Comparison of ENCODE assay signal across 12 mouse cellular contexts in the genomic region with DNA sequence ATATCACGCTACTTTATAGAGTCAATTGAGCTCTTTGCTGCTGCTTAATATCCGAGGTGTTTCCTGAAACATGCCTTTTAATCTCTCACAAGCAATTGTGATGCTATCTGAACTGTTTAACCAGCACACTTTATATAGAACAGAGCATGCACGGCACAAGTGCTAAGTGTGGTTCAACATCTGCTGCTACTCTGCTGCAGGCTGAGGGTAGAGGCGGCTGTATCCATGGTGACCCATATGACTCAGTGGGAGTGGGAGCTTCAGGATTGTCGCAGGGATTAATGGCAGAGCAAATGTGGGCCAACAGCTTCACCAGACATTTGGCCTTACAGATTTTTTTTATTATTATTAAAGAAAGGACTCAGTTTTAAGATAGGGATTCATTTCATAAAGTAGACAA. TPM values are rescaled to one million over a fixed set of nuclear protein-coding genes. Genes with fewer than 3 reads are reported as not detected.
DNase-seq lines count a peak whose midpoint lies in the region; ATAC-seq and TF ChIP-seq lines count a peak whose summit lies in the region.
"Had no signal": no experiment of that assay in that cellular context is flagged by ENCODE, and none has a peak within 500 bp of the region (broad histone marks: within the 10 kb centered on the region; RNA-seq: fewer than 3 reads in every experiment).

No protein-coding gene starts in this region.

- H3K9ac ChIP-seq in limb, embryonic 11.5 days (ENCODE audit: low read length), result no peak overlapping the region
- H3K9ac ChIP-seq in forebrain, postnatal 0 days, result no peak overlapping the region
- H3K9ac ChIP-seq: heart, embryonic 15.5 days; neural tube, embryonic 12.5 days had no signal

- intact Hi-C loops in left cerebral cortex, postnatal 25 days (cut with DNase I), result no loop called here

- no peak overlapping the region for H3K27ac ChIP-seq in limb, embryonic 11.5 days (replicated peaks; ENCODE audit: low read depth, low read length)
- H3K27ac ChIP-seq in limb, embryonic 10.5 days, result no peak overlapping the region
- H3K27ac ChIP-seq in forebrain, postnatal 0 days (ENCODE audit: low read depth, low read length), result no peak overlapping the region
- no peak overlapping the region for H3K27ac ChIP-seq in heart, embryonic 10.5 days
- H3K27ac ChIP-seq: gastrocnemius, adult 2 months; heart, embryonic 15.5 days; neural tube, embryonic 12.5 days had no signal

- no peaks in the 10 kb centered on the region for H3K4me1 ChIP-seq in limb, embryonic 11.5 days (ENCODE audit: control insufficient read depth, insufficient read depth, low read length)
- peaks cover 3% of the 10 kb centered on the region; the same call in 1 of the 2 replicates for H3K4me1 ChIP-seq in limb, embryonic 10.5 days
- H3K4me1 ChIP-seq in forebrain, postnatal 0 days (ENCODE audit: insufficient read depth), result peaks cover under 1% of the 10 kb centered on the region
- H3K4me1 ChIP-seq in heart, embryonic 10.5 days, result no peaks in the 10 kb centered on the region

- no peak overlapping the region for H3K4me3 ChIP-seq in limb, embryonic 11.5 days (ENCODE audit: low read depth, low read length)
- H3K4me3 ChIP-seq in limb, embryonic 10.5 days, result no peak overlapping the region
- no peak overlapping the region for H3K4me3 ChIP-seq in forebrain, postnatal 0 days (ENCODE audit: low read depth, low read length)
- H3K4me3 ChIP-seq in heart, embryonic 10.5 days, result no peak overlapping the region
- H3K4me3 ChIP-seq: gastrocnemius, adult 2 months; heart, embryonic 15.5 days; neural tube, embryonic 12.5 days had no signal

- peak; percentile 29 for DNase-seq in limb, embryonic 11.5 days (ENCODE audit: low spot score)
- no peak for DNase-seq in limb, embryonic 10.5 days (ENCODE audit: low spot score)
- DNase-seq in forebrain, postnatal 0 days, result peak; percentile 15
- DNase-seq in left cerebral cortex, postnatal 25 days (ENCODE audit: low spot score in 2 of 2), result peak; percentile 42 to 76
- peak; percentile 79 for DNase-seq in retina, postnatal 1 day
- DNase-seq in cerebellum, postnatal 4 days (ENCODE audit: low spot score in 2 of 2), result no peak
- DNase-seq in heart, embryonic 10.5 days (ENCODE audit: low spot score), result no peak
- DNase-seq: gastrocnemius, adult 2 months; kidney, adult 8-10 months had no signal

- H3K9me3 ChIP-seq in limb, embryonic 11.5 days (ENCODE audit: control insufficient read depth, low read length), result no peaks in the 10 kb centered on the region
- H3K9me3 ChIP-seq in limb, embryonic 10.5 days (replicated peaks), result no peaks in the 10 kb centered on the region
- no peaks in the 10 kb centered on the region for H3K9me3 ChIP-seq in forebrain, postnatal 0 days (ENCODE audit: low read length)
- H3K9me3 ChIP-seq in heart, embryonic 10.5 days, result no peaks in the 10 kb centered on the region
- H3K9me3 ChIP-seq: heart, embryonic 15.5 days; neural tube, embryonic 12.5 days had no signal

- no peak for ATAC-seq in limb, embryonic 11.5 days (ENCODE audit: insufficient number of reproducible peaks, low FRiP score, low TSS enrichment, low read depth)
- peak; percentile 77 for ATAC-seq in forebrain, postnatal 0 days
- ATAC-seq: lung, postnatal 0 days had no signal

- no peaks in the 10 kb centered on the region for H3K27me3 ChIP-seq in limb, embryonic 11.5 days (ENCODE audit: control insufficient read depth, insufficient read depth, low read length)
- peaks cover 11% of the 10 kb centered on the region; the same call in 1 of the 2 replicates for H3K27me3 ChIP-seq in limb, embryonic 10.5 days (ENCODE audit: low read depth, poor library complexity, severe bottlenecking)
- H3K27me3 ChIP-seq in forebrain, postnatal 0 days (ENCODE audit: insufficient read depth, low read length), result peaks cover 4% of the 10 kb centered on the region; the same call in 1 of the 2 replicates
- no peaks in the 10 kb centered on the region; the same call in 1 of the 2 replicates for H3K27me3 ChIP-seq in heart, embryonic 10.5 days (ENCODE audit: insufficient read depth, poor library complexity, severe bottlenecking)
- H3K27me3 ChIP-seq: neural tube, embryonic 12.5 days had no signal

- no peaks in the 10 kb centered on the region for H3K36me3 ChIP-seq in limb, embryonic 11.5 days (ENCODE audit: control insufficient read depth, insufficient read depth, low read length)
- H3K36me3 ChIP-seq in limb, embryonic 10.5 days, result no peaks in the 10 kb centered on the region
- no peaks in the 10 kb centered on the region for H3K36me3 ChIP-seq in forebrain, postnatal 0 days (ENCODE audit: insufficient read depth)
- H3K36me3 ChIP-seq in heart, embryonic 10.5 days, result no peaks in the 10 kb centered on the region
- H3K36me3 ChIP-seq: heart, embryonic 15.5 days; neural tube, embryonic 12.5 days had no signal

- TF ChIP-seq CTCF in forebrain, postnatal 0 days (IDR thresholded peaks at IDR 0.05; ENCODE audit: low read depth), result no peak

- 36% methylated on average over 5 of the region's 5 CpGs for WGBS in limb, embryonic 11.5 days
- whole genome bisulfite sequencing in limb, embryonic 10.5 days, result 55% methylated on average over 5 of the region's 5 CpGs
- WGBS in forebrain, postnatal 0 days, result 36% methylated on average over 5 of the region's 5 CpGs
- 46% methylated on average over 5 of the region's 5 CpGs for WGBS in heart, embryonic 10.5 days

- no peak overlapping the region for H3K4me2 ChIP-seq in limb, embryonic 11.5 days (ENCODE audit: low read depth, severe bottlenecking)
- no peak overlapping the region for H3K4me2 ChIP-seq in forebrain, postnatal 0 days (ENCODE audit: low read depth)
- H3K4me2 ChIP-seq: heart, embryonic 15.5 days; neural tube, embryonic 12.5 days had no signal

RNA-seq across cellular contexts. Expression of gene Plcl1, which starts 5.8 kb away (rescaled TPM):
- polyA plus RNA-seq in limb, embryonic 11.5 days (2014; fragmentation: Nextera tagmentation; extraction: Ambion mirVana), result 1.1 and 1.2 TPM in 2 replicates
- polyA plus RNA-seq in limb, embryonic 10.5 days (2016; fragmentation: Nextera tagmentation; extraction: Ambion mirVana), result 0.28 and 0.54 TPM in 2 replicates
- 7.7 and 9.2 TPM in 2 replicates for total RNA-seq in forebrain, postnatal 0 days (2014; rRNA removed)
- polyA plus RNA-seq in forebrain, postnatal 0 days (2015; fragmentation: Nextera tagmentation; extraction: Ambion mirVana), result 1.9 and 3.0 TPM in 2 replicates
- 10 to 100 TPM; 23.1 to 25.4 TPM for total RNA-seq in left cerebral cortex, postnatal 25 days (2021)
- polyA plus RNA-seq in heart, embryonic 10.5 days (2016; fragmentation: Nextera tagmentation; extraction: Ambion mirVana), result 0.60 and 0.77 TPM in 2 replicates

RNA-seq across cellular contexts. Expression of gene Boll, which starts 36.6 kb away (rescaled TPM):
- 0.43 TPM in 1 of 2 replicates, not detected in the other for polyA plus RNA-seq in limb, embryonic 11.5 days (2014; fragmentation: Nextera tagmentation; extraction: Ambion mirVana)
- 0.18 and 0.38 TPM in 2 replicates for polyA plus RNA-seq in limb, embryonic 10.5 days (2016; fragmentation: Nextera tagmentation; extraction: Ambion mirVana)
- not detected in 2 replicates for total RNA-seq in forebrain, postnatal 0 days (2014; rRNA removed)
- 0.18 TPM in 1 of 2 replicates, not detected in the other for polyA plus RNA-seq in forebrain, postnatal 0 days (2015; fragmentation: Nextera tagmentation; extraction: Ambion mirVana)
- under 1 TPM in 1 of 2 experiments, not detected in 1; 0.41 TPM for total RNA-seq in left cerebral cortex, postnatal 25 days (2021)
- 0.70 and 0.72 TPM in 2 replicates for polyA plus RNA-seq in heart, embryonic 10.5 days (2016; fragmentation: Nextera tagmentation; extraction: Ambion mirVana)
- total RNA-seq: gastrocnemius, adult 2 months had no signal
- polyA plus RNA-seq: heart, embryonic 15.5 days had no signal

Comparison
In these comparisons a context has a peak if more than half of its experiments do, and no peak if none do; other contexts are left out.
1. DNase-seq: peak in limb, embryonic 11.5 days (single experiment), forebrain, postnatal 0 days (single experiment), left cerebral cortex, postnatal 25 days (2 of 2) and retina, postnatal 1 day (single experiment); none in limb, embryonic 10.5 days (single experiment), cerebellum, postnatal 4 days (0 of 2) and heart, embryonic 10.5 days (single experiment).